Mouse (Mus musculus): ENCODE data around the gene N4bp3.
"Not testable (repeated sequence)": the region's sequence is repeated elsewhere in the genome, so short reads cannot be mapped to it uniquely, and the experiment has no call there.

The N4bp3 gene

GRCm38 (mm10) chr11:51650691-51651515 is at the start of gene N4bp3, which contains the start of gene D930048N14Rik:
TSS of gene N4bp3 (minus strand) at chr11:51650842.
TSS of gene D930048N14Rik (plus strand) at chr11:51650954.
- peak; percentile 50 for DNase-seq (ENCODE audit: low read depth, low spot score)

GRCm38 (mm10) chr11:51694984-51695383 is 44.3 kb upstream of the N4bp3 start:
- no peak for DNase-seq (ENCODE audit: low read depth, low spot score)

- not testable (repeated sequence) for DNase-seq (ENCODE audit: low read depth, low spot score)
These were observed 40.0 kb upstream of the N4bp3 start for GRCm38 (mm10) chr11:51690597-51690996.

- DNase-seq (ENCODE audit: low read depth, low spot score): no peak
These were observed 38.7 kb upstream of the N4bp3 start for GRCm38 (mm10) chr11:51689343-51689742.

- peak; percentile 99 for DNase-seq (ENCODE audit: low read depth, low spot score)
These were observed 38.0 kb upstream of the N4bp3 start, which contains the start of gene 0610009B22Rik for GRCm38 (mm10) chr11:51688330-51689328. TSS of gene 0610009B22Rik (minus strand) at chr11:51688874.

GRCm38 (mm10) chr11:51681976-51682374 is 31.3 kb upstream of the N4bp3 start:
- DNase-seq (ENCODE audit: low read depth, low spot score): no peak

- peak; percentile 88 for DNase-seq (ENCODE audit: low read depth, low spot score)
These were observed 30.8 kb upstream of the N4bp3 start for GRCm38 (mm10) chr11:51681324-51681975.

- no peak for DNase-seq (ENCODE audit: low read depth, low spot score)
These were observed 28.8 kb upstream of the N4bp3 start for GRCm38 (mm10) chr11:51679466-51679865.

- DNase-seq (ENCODE audit: low read depth, low spot score): no peak
These were observed 27.2 kb upstream of the N4bp3 start for GRCm38 (mm10) chr11:51677737-51678418.

- no peak for DNase-seq (ENCODE audit: low read depth, low spot score)
These were observed 24.7 kb upstream of the N4bp3 start for GRCm38 (mm10) chr11:51675386-51675785.

- no peak for DNase-seq (ENCODE audit: low read depth, low spot score)
These were observed 22.6 kb upstream of the N4bp3 start for GRCm38 (mm10) chr11:51673291-51673690.

- peak; percentile 88 for DNase-seq (ENCODE audit: low read depth, low spot score)
These were observed 20.7 kb upstream of the N4bp3 start for GRCm38 (mm10) chr11:51671376-51671775.

GRCm38 (mm10) chr11:51670846-51671245 is 20.2 kb upstream of the N4bp3 start:
- DNase-seq (ENCODE audit: low read depth, low spot score): no peak

GRCm38 (mm10) chr11:51664747-51665146 is 14.1 kb upstream of the N4bp3 start:
- DNase-seq (ENCODE audit: low read depth, low spot score): not testable (repeated sequence)

GRCm38 (mm10) chr11:51662632-51663031 is 12.0 kb upstream of the N4bp3 start:
- DNase-seq (ENCODE audit: low read depth, low spot score): no peak

- no peak for DNase-seq (ENCODE audit: low read depth, low spot score)
These were observed 11.3 kb upstream of the N4bp3 start for GRCm38 (mm10) chr11:51661867-51662365.

GRCm38 (mm10) chr11:51658705-51659104 is 8.1 kb upstream of the N4bp3 start:
- peak; percentile 69 for DNase-seq (ENCODE audit: low read depth, low spot score)

- DNase-seq (ENCODE audit: low read depth, low spot score): no peak
These were observed 7.6 kb upstream of the N4bp3 start for GRCm38 (mm10) chr11:51658291-51658690.

- DNase-seq (ENCODE audit: low read depth, low spot score): no peak
These were observed 6.3 kb upstream of the N4bp3 start for GRCm38 (mm10) chr11:51656798-51657521.

GRCm38 (mm10) chr11:51654891-51655290 is 4.2 kb upstream of the N4bp3 start:
- no peak for DNase-seq (ENCODE audit: low read depth, low spot score)

Data from 3T3-L1 (cell line).